Mouse (Mus musculus) cerebellum, adult 2 months (tissue): ENCODE results near the gene Abhd4.

Source experiments
- CTCF ChIP-seq: fragments of 200-500 bp; IDR thresholded peaks from 2 replicates; pipeline ENCODE4 v1.5.1; 2011; ENCODE audit warnings: low read depth, mild to moderate bottlenecking, control low read depth, low read length, moderate library complexity, borderline replicate concordance; ENCODE audit not compliant: insufficient read depth
- POLR2A ChIP-seq: fragments of 200-500 bp; IDR thresholded peaks from 2 replicates; pipeline ENCODE4 v1.6.1; 2011; ENCODE audit warnings: low read length, control low read depth, borderline replicate concordance; ENCODE audit not compliant: insufficient read depth

GRCm38 (mm10) chr14:54276446-54276845 lies 22.5 kb downstream of the Abhd4 start:
- no peak for TF ChIP-seq CTCF
- TF ChIP-seq POLR2A: no peak
